Comparison of ENCODE assay signal across 22 mouse cellular contexts in the genomic region with DNA sequence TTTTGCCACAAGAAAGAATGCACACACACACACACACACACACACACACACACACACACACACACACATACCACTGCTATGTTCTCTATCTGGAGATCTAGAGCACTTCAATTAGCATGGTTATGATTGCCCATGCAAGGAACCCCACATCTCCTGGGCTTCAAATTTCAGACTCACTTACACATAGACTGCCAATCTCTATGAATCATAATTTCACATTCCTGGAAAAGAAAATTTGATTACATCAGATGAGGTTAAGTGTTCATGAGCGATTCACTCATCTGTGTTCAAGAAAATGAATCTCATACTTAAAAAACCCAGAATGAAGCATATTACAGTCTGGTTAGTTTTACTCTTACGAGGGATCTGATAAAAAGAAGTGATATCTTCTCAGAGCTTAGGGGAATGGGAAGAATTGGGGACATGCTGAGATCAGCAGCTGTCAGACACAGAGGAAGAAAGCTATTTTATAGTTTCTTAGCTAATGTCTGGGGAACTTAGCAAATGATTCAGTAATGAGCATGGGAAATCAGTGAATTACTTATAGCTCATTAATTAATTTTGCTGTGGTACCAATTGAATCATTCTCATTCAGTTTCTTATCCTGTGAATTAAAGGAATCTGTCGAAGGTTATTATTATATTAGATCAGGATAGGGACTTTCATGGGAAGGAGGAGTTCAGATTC. TPM values are rescaled to one million over a fixed set of nuclear protein-coding genes. Genes with fewer than 3 reads are reported as not detected.
DNase-seq lines count a peak whose midpoint lies in the region; ATAC-seq and TF ChIP-seq lines count a peak whose summit lies in the region.
"Had no signal": no experiment of that assay in that cellular context is flagged by ENCODE, and none has a peak within 500 bp of the region (broad histone marks: within the 10 kb centered on the region; RNA-seq: fewer than 3 reads in every experiment).

No protein-coding gene starts in this region.

- peak; percentile 53; the same call in 1 of the 2 replicates for ATAC-seq in hindbrain, embryonic 14.5 days (ENCODE audit: low FRiP score)
- no peak; the same call in 1 of the 2 replicates for ATAC-seq in hindbrain, embryonic 16.5 days
- ATAC-seq in midbrain, postnatal 0 days (ENCODE audit: low FRiP score): no peak
- no peak for ATAC-seq in midbrain, embryonic 13.5 days
- ATAC-seq: forebrain, embryonic 15.5 days; intestine, embryonic 16.5 days had no signal

- H3K27ac ChIP-seq in hindbrain, embryonic 14.5 days: no peak overlapping the region
- no peak overlapping the region for H3K27ac ChIP-seq in hindbrain, embryonic 16.5 days (ENCODE audit: low read depth, low read length)
- no peak overlapping the region for H3K27ac ChIP-seq in midbrain, postnatal 0 days (ENCODE audit: low read depth, low read length)
- no peak overlapping the region for H3K27ac ChIP-seq in midbrain, embryonic 13.5 days
- H3K27ac ChIP-seq: embryonic facial prominence, embryonic 12.5 days; forebrain, embryonic 10.5 days; forebrain, embryonic 15.5 days; gastrocnemius, adult 2 months; heart, embryonic 13.5 days had no signal

- 69% methylated on average over 3 of the region's 3 CpGs for WGBS in hindbrain, embryonic 14.5 days
- WGBS in hindbrain, embryonic 16.5 days: 57% methylated on average over 3 of the region's 3 CpGs
- WGBS in midbrain, postnatal 0 days: 72% methylated on average over 3 of the region's 3 CpGs
- WGBS in midbrain, embryonic 13.5 days: 78% methylated on average over 3 of the region's 3 CpGs

- no peak overlapping the region for H3K9ac ChIP-seq in hindbrain, embryonic 14.5 days
- H3K9ac ChIP-seq in hindbrain, embryonic 16.5 days (ENCODE audit: low read depth, low read length): no peak overlapping the region
- H3K9ac ChIP-seq in midbrain, postnatal 0 days (replicated peaks; ENCODE audit: low read length, poor library complexity, severe bottlenecking): no peak overlapping the region
- no peak overlapping the region for H3K9ac ChIP-seq in midbrain, embryonic 13.5 days (replicated peaks)
- H3K9ac ChIP-seq: embryonic facial prominence, embryonic 12.5 days; forebrain, embryonic 15.5 days; heart, embryonic 13.5 days had no signal

- TF ChIP-seq CTCF in midbrain, postnatal 0 days (IDR thresholded peaks at IDR 0.05): no peak

- DNase-seq in hindbrain, embryonic 14.5 days (ENCODE audit: low spot score): no peak
- DNase-seq in midbrain, postnatal 0 days (ENCODE audit: low spot score): peak; percentile 5
- DNase-seq in fibroblast of lung, adult 2 months (ENCODE audit: low read depth): peak; percentile 32
- no peak for DNase-seq in urinary bladder, postnatal 36 days (ENCODE audit: low spot score in 2 of 2)
- DNase-seq in gastrocnemius, adult 18-20 months (ENCODE audit: low spot score): no peak
- DNase-seq: adrenal gland, postnatal 10 days; cerebellum, adult 11 months; cerebellum, adult 8-10 months; cerebellum, postnatal 14 days; embryo, embryonic 11 days; gastrocnemius, adult 2 months; gastrocnemius, postnatal 36 days; heart, adult 11 months; heart, postnatal 36 days had no signal

- no peaks in the 10 kb centered on the region for H3K9me3 ChIP-seq in hindbrain, embryonic 14.5 days (ENCODE audit: control insufficient read depth, low read length)
- no peaks in the 10 kb centered on the region for H3K9me3 ChIP-seq in hindbrain, embryonic 16.5 days (ENCODE audit: control insufficient read depth, low read length)
- no peaks in the 10 kb centered on the region for H3K9me3 ChIP-seq in midbrain, postnatal 0 days (ENCODE audit: low read length)
- no peaks in the 10 kb centered on the region for H3K9me3 ChIP-seq in midbrain, embryonic 13.5 days
- H3K9me3 ChIP-seq: embryonic facial prominence, embryonic 12.5 days; forebrain, embryonic 10.5 days; forebrain, embryonic 15.5 days; heart, embryonic 13.5 days had no signal

- no peaks in the 10 kb centered on the region for H3K27me3 ChIP-seq in hindbrain, embryonic 14.5 days (ENCODE audit: control insufficient read depth, insufficient read depth, low read length)
- no peaks in the 10 kb centered on the region for H3K27me3 ChIP-seq in hindbrain, embryonic 16.5 days (replicated peaks; ENCODE audit: control insufficient read depth, insufficient read depth, low read length)
- H3K27me3 ChIP-seq in midbrain, postnatal 0 days (ENCODE audit: insufficient read depth, low read length): no peaks in the 10 kb centered on the region
- H3K27me3 ChIP-seq in midbrain, embryonic 13.5 days: no peaks in the 10 kb centered on the region
- H3K27me3 ChIP-seq: embryonic facial prominence, embryonic 12.5 days; forebrain, embryonic 15.5 days; heart, embryonic 13.5 days had no signal

- H3K4me2 ChIP-seq in hindbrain, embryonic 14.5 days (replicated peaks): no peak overlapping the region
- H3K4me2 ChIP-seq in hindbrain, embryonic 16.5 days (ENCODE audit: low read length): no peak overlapping the region
- no peak overlapping the region for H3K4me2 ChIP-seq in midbrain, postnatal 0 days (ENCODE audit: low read depth, low read length, poor library complexity, severe bottlenecking)
- H3K4me2 ChIP-seq in midbrain, embryonic 13.5 days (replicated peaks): no peak overlapping the region
- H3K4me2 ChIP-seq: embryonic facial prominence, embryonic 12.5 days; forebrain, embryonic 15.5 days; heart, embryonic 13.5 days had no signal

- no peaks in the 10 kb centered on the region for H3K36me3 ChIP-seq in hindbrain, embryonic 14.5 days (replicated peaks; ENCODE audit: control insufficient read depth, insufficient read depth)
- H3K36me3 ChIP-seq in hindbrain, embryonic 16.5 days (ENCODE audit: control insufficient read depth, insufficient read depth, low read length): no peaks in the 10 kb centered on the region
- no peaks in the 10 kb centered on the region for H3K36me3 ChIP-seq in midbrain, postnatal 0 days (ENCODE audit: insufficient read depth, low read length)
- no peaks in the 10 kb centered on the region for H3K36me3 ChIP-seq in midbrain, embryonic 13.5 days
- H3K36me3 ChIP-seq: embryonic facial prominence, embryonic 12.5 days; forebrain, embryonic 10.5 days; forebrain, embryonic 15.5 days; heart, embryonic 13.5 days had no signal

- no peaks in the 10 kb centered on the region for H3K4me1 ChIP-seq in hindbrain, embryonic 14.5 days (replicated peaks; ENCODE audit: control insufficient read depth, insufficient read depth, low read length)
- no peaks in the 10 kb centered on the region for H3K4me1 ChIP-seq in hindbrain, embryonic 16.5 days (ENCODE audit: control insufficient read depth, insufficient read depth, low read depth, low read length)
- no peaks in the 10 kb centered on the region for H3K4me1 ChIP-seq in midbrain, postnatal 0 days (ENCODE audit: insufficient read depth, low read length)
- no peaks in the 10 kb centered on the region for H3K4me1 ChIP-seq in midbrain, embryonic 13.5 days (replicated peaks)
- H3K4me1 ChIP-seq: embryonic facial prominence, embryonic 12.5 days; forebrain, embryonic 10.5 days; forebrain, embryonic 15.5 days; heart, embryonic 13.5 days had no signal

- H3K4me3 ChIP-seq in hindbrain, embryonic 14.5 days (replicated peaks; ENCODE audit: low read length): no peak overlapping the region
- H3K4me3 ChIP-seq in hindbrain, embryonic 16.5 days (ENCODE audit: low read length): no peak overlapping the region
- H3K4me3 ChIP-seq in midbrain, postnatal 0 days (ENCODE audit: low read depth, low read length): no peak overlapping the region
- H3K4me3 ChIP-seq in midbrain, embryonic 13.5 days (replicated peaks): no peak overlapping the region
- H3K4me3 ChIP-seq: embryonic facial prominence, embryonic 12.5 days; forebrain, embryonic 10.5 days; forebrain, embryonic 15.5 days; gastrocnemius, adult 2 months; heart, embryonic 13.5 days had no signal

RNA-seq across cellular contexts. Expression of gene Acss3, which starts 48.7 kb away (rescaled TPM):
- 1.3 and 1.7 TPM in 2 replicates for polyA plus RNA-seq in hindbrain, embryonic 14.5 days (2014; fragmentation: Nextera tagmentation; extraction: Ambion mirVana)
- polyA plus RNA-seq in hindbrain, embryonic 16.5 days (2015; fragmentation: Nextera tagmentation; extraction: Ambion mirVana): 1.2 and 1.3 TPM in 2 replicates
- 1.7 and 2.1 TPM in 2 replicates for total RNA-seq in midbrain, postnatal 0 days (2014; rRNA removed)
- polyA plus RNA-seq in midbrain, postnatal 0 days (2015; fragmentation: Nextera tagmentation; extraction: Ambion mirVana): 0.39 and 0.43 TPM in 2 replicates
- polyA plus RNA-seq in midbrain, embryonic 13.5 days (2015; fragmentation: Nextera tagmentation; extraction: Ambion mirVana): 0.66 and 0.78 TPM in 2 replicates
- total RNA-seq in gastrocnemius, adult 18-20 months (2021): 1 to 10 TPM; 5.1 to 7.1 TPM
- total RNA-seq: common myeloid progenitor, adult 5-6 weeks had no signal

Comparison
In these comparisons a context has a peak if more than half of its experiments do, and no peak if none do; other contexts are left out.
1. DNase-seq: peak in midbrain, postnatal 0 days (single experiment) and fibroblast of lung, adult 2 months (single experiment); none in hindbrain, embryonic 14.5 days (single experiment), urinary bladder, postnatal 36 days (0 of 2) and gastrocnemius, adult 18-20 months (single experiment).